Mouse (Mus musculus) inflammation-experienced regulatory T-cells, adult 16 weeks (primary cell): Measurements from ENCODE around the gene Arxes2. TPM values are rescaled to one million over a fixed set of nuclear protein-coding genes. Genes with fewer than 3 reads are reported as not detected.

Experiments
- polyA plus RNA-seq: library from polyadenylated mRNA; unstranded; fragments of 100-300 nt; shearing (Covaris generic); gene quantifications from one replicate; pipeline ENCODE4 v1.2.1, GENCODE M21; 2017

Gene Arxes2
- 8.1 TPM for polyA plus RNA-seq

GRCm38 (mm10) chrX:135993664-135994119 lies at the start of gene Arxes2:
TSS of gene Arxes2 (plus strand) at chrX:135993824.

GRCm38 (mm10) chrX:136032799-136033763 lies 39.5 kb downstream of the Arxes2 start, which contains the start of gene Arxes1:
TSS of gene Arxes1 (plus strand) at chrX:136033367.

Other genes starting within 250 kb of the Arxes2 start
- 40.3 TPM for gene Bhlhb9, start 196.2 kb upstream of the Arxes2 start, polyA plus RNA-seq
- gene Gprasp2, start 154.8 kb upstream of the Arxes2 start, polyA plus RNA-seq = 27.4 TPM
- gene Arxes1, start 39.5 kb downstream of the Arxes2 start, polyA plus RNA-seq = not detected
- 2.2 TPM for gene Bex2, start 74.4 kb downstream of the Arxes2 start, polyA plus RNA-seq
- gene Nxf3, start 91.4 kb downstream of the Arxes2 start, polyA plus RNA-seq = not detected
- gene Bex4, start 145.2 kb downstream of the Arxes2 start, polyA plus RNA-seq = not detected
- 1.0 TPM for gene Tceal8, start 178.5 kb downstream of the Arxes2 start, polyA plus RNA-seq
- not detected for gene Tceal5, start 210.1 kb downstream of the Arxes2 start, polyA plus RNA-seq
- gene Tceal7, start 221.0 kb downstream of the Arxes2 start, polyA plus RNA-seq = not detected
- not detected for gene Bex1, start 221.7 kb downstream of the Arxes2 start, polyA plus RNA-seq